Mouse (Mus musculus) spleen, adult 10 weeks (tissue): ENCODE results near the gene Stk32b. TPM values are rescaled to one million over a fixed set of nuclear protein-coding genes. Genes with fewer than 3 reads are reported as not detected.

Experiments used
- polyA plus RNA-seq: library from polyadenylated mRNA; stranded (reverse); fragments of 350-450 nt; fragmentation: Illumina TruSeq; extraction: RNeasy Lipid Tissue Mini Kit (QIAGEN cat#74804); gene quantifications from one replicate; pipeline ENCODE4 v1.2.3, GENCODE M21; 2015; ENCODE audit warnings: low replicate concordance; ENCODE audit not compliant: insufficient read depth

Gene Stk32b
- polyA plus RNA-seq: not detected

GRCm38 (mm10) chr5:37716505-37717372, at the start of gene Stk32b:
TSS of gene Stk32b (minus strand) at chr5:37717171.

GRCm38 (mm10) chr5:37735224-37735623, 18.3 kb upstream of the Stk32b start, which contains the start of gene Cytl1:
TSS of gene Cytl1 (plus strand) at chr5:37735519.

Other genes starting within 250 kb of the Stk32b start
- gene Cytl1, start 18.3 kb upstream of the Stk32b start, polyA plus RNA-seq: 1.5 TPM
- gene Msx1, start 107.4 kb upstream of the Stk32b start, polyA plus RNA-seq: 2.0 TPM